Mouse (Mus musculus): ENCODE measurements at regions not wholly inside any gene's neighbourhood (a gene's known extent, or its start where the extent isn't known, plus 50 kb on each side); places are given as distances from the start of the nearest gene placed in this dataset.

DNA sequence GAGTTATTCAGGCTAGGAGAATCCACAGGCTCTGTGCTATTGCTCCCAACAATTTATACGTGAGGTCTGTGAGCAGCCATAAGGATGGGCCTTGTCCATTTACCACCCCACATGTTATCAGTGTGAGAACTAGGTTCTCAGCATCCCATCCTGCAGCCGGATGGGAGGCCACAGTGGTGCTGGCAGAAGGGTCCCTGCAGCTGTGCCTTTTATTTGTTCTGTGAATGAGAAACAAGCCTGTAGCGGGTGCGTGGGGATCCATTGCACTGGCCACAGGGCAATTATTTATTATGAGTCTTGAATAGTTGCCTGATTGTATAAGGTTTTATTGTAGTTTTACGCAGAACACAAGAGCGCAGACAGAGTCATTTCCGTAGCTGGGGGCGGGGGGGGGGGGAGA lies 476.5 kb upstream of the Zmiz1 start:
- Histone ChIP-seq H3K27me3 (replicated peaks; ENCODE audit: control insufficient read depth, insufficient read depth, low read length) (no peaks in the 10 kb centered on the region), H3K4me3 (replicated peaks; ENCODE audit: low read length) (no peak overlapping the region), H3K9me3 (ENCODE audit: control insufficient read depth, low read length) (no peaks in the 10 kb centered on the region), H3K4me2 (ENCODE audit: low read length) (no peak overlapping the region), H3K9ac (replicated peaks; ENCODE audit: low read depth, low read length) (no peak overlapping the region), H3K36me3 (ENCODE audit: control insufficient read depth, insufficient read depth) (no peaks in the 10 kb centered on the region), H3K4me1 (replicated peaks; ENCODE audit: control insufficient read depth, insufficient read depth, low read length) (no peaks in the 10 kb centered on the region; the same call in 1 of the 2 replicates), H3K27ac (ENCODE audit: low read length) (no peak overlapping the region)
- WGBS = 40% methylated on average over 8 of the region's 8 CpGs
- peak; percentile 45; the same call in 1 of the 2 replicates for ATAC-seq

DNA sequence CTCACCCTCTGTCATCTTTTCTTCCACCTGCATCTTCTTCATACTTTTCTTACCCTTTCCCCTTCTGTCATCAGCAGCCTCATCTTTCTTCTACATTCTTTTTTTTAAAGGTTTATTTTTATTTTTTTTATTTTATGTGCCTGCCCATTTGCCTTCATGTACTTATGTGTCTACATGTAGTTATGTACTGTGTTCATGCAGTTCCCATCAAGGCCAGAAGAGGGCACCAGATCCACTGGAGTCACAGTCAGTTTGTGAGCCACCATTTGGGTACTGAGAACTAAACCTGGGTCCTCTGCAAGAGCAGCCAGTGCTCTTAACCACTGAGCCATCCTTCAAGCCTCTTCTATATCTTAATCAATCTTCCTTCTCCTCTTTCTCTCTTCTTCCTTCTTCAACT lies 475.7 kb upstream of the Zmiz1 start:
- no peak for ATAC-seq
- Histone ChIP-seq H3K4me2 (ENCODE audit: low read length) (no peak overlapping the region), H3K27ac (ENCODE audit: low read length) (no peak overlapping the region), H3K27me3 (replicated peaks; ENCODE audit: control insufficient read depth, insufficient read depth, low read length) (no peaks in the 10 kb centered on the region), H3K4me1 (replicated peaks; ENCODE audit: control insufficient read depth, insufficient read depth, low read length) (no peaks in the 10 kb centered on the region; the same call in 1 of the 2 replicates), H3K36me3 (ENCODE audit: control insufficient read depth, insufficient read depth) (no peaks in the 10 kb centered on the region), H3K4me3 (replicated peaks; ENCODE audit: low read length) (no peak overlapping the region), H3K9ac (replicated peaks; ENCODE audit: low read depth, low read length) (no peak overlapping the region), H3K9me3 (ENCODE audit: control insufficient read depth, low read length) (no peaks in the 10 kb centered on the region)

DNA sequence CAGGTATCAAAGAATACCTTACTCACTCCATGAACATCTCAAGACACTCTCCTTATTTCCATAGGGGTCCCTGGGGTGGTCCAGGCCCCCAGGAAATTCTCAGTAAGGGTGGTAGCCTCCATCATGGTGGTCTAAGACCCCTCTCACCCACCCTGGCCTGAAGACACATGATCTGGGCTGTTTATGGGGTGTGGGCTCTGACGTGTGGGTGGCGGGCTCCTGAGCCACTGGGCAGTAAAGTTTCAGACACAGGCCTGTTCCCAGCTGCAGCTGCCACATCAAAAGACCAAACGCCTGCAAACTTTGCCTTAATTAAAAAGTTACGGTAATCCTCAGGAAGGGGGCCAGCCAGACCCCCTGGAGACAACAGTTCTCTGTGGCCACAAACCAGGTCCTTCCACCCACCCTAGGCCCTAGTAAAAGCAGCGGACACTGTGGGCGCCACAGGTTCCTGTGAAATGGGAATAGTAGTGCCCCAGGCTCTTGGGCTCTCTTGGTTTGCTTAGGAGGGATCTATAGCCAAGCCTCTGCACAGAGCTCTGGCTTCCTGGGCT lies 473.1 kb upstream of the Zmiz1 start:
- no peak overlapping the region for H3K9ac ChIP-seq (replicated peaks; ENCODE audit: low read depth, low read length)
- ATAC-seq = no peak
- no peak overlapping the region for H3K27ac ChIP-seq (ENCODE audit: low read length)
- no peaks in the 10 kb centered on the region for H3K9me3 ChIP-seq (ENCODE audit: control insufficient read depth, low read length)
- H3K27me3 ChIP-seq (replicated peaks; ENCODE audit: control insufficient read depth, insufficient read depth, low read length) = no peaks in the 10 kb centered on the region
- H3K36me3 ChIP-seq (ENCODE audit: control insufficient read depth, insufficient read depth) = no peaks in the 10 kb centered on the region
- H3K4me2 ChIP-seq (ENCODE audit: low read length) = no peak overlapping the region
- H3K4me3 ChIP-seq (replicated peaks; ENCODE audit: low read length) = no peak overlapping the region
- no peaks in the 10 kb centered on the region; the same call in 1 of the 2 replicates for H3K4me1 ChIP-seq (replicated peaks; ENCODE audit: control insufficient read depth, insufficient read depth, low read length)
- WGBS = 58% methylated on average over 6 of the region's 6 CpGs

GRCm38 (mm10) chr14:24986404-24986803 lies 472.6 kb upstream of the Zmiz1 start:
- Histone ChIP-seq H3K4me3 (replicated peaks; ENCODE audit: low read length) (no peak overlapping the region), H3K9ac (replicated peaks; ENCODE audit: low read depth, low read length) (no peak overlapping the region), H3K27me3 (replicated peaks; ENCODE audit: control insufficient read depth, insufficient read depth, low read length) (no peaks in the 10 kb centered on the region), H3K9me3 (ENCODE audit: control insufficient read depth, low read length) (no peaks in the 10 kb centered on the region), H3K27ac (ENCODE audit: low read length) (no peak overlapping the region), H3K4me1 (replicated peaks; ENCODE audit: control insufficient read depth, insufficient read depth, low read length) (no peaks in the 10 kb centered on the region; the same call in 1 of the 2 replicates), H3K36me3 (ENCODE audit: control insufficient read depth, insufficient read depth) (no peaks in the 10 kb centered on the region), H3K4me2 (ENCODE audit: low read length) (no peak overlapping the region)
- WGBS = 79% methylated on average over 4 of the region's 4 CpGs
- no peak for ATAC-seq

DNA sequence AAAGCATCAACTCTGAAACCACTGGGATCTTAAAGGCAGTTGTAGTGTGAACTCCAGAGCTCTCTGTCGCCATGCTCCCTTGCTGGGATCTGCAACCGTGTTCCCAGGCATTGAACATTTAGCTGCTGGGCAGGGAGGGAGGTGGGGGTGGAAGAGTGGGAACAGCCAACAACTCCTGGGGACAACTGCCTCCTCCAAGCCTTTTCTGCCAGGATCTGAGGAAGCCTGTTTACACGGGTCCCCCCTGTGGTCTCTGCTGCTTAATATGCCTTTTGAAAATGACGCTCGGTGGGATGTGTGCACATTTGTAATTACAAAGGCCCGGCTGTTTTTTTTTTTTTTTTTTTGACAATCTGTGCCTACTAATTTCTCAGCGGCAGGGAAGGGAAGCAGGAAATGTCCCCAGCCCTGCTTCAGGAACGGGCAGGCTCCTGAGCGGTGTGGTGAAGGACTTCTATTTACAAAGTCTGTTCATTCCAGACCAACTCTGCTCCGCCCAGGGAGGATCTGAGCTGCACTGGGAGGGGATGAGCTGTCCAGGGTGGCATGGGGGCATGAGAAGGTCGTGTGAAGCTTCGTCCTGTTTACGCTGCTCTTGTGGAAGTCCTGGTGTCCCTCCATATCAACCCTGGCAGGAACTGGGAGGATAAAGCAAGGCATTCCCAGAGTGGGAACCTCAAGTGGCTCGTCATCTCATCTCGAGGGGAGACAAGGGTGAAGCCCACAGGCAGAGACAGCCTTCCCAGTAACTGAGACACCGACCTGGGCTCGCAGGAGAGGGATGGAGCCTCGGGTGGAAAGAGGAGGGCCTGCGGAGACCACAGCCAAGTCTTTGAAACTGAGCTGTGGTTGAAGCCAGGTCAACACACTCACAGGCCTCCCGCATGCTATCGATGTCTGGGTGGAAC lies 465.0 kb upstream of the Zmiz1 start:
- Histone ChIP-seq H3K36me3 (ENCODE audit: control insufficient read depth, insufficient read depth) (no peaks in the 10 kb centered on the region), H3K9me3 (ENCODE audit: control insufficient read depth, low read length) (peaks cover 4% of the 10 kb centered on the region; the same call in 1 of the 2 replicates), H3K27ac (ENCODE audit: low read length) (peak overlapping the region; percentile 72), H3K9ac (replicated peaks; ENCODE audit: low read depth, low read length) (no peak overlapping the region), H3K27me3 (replicated peaks; ENCODE audit: control insufficient read depth, insufficient read depth, low read length) (no peaks in the 10 kb centered on the region), H3K4me2 (ENCODE audit: low read length) (0 out of 2 replicates have a peak overlapping the region, but pooled peaks have one; percentile 1), H3K4me1 (replicated peaks; ENCODE audit: control insufficient read depth, insufficient read depth, low read length) (peaks cover 38% of the 10 kb centered on the region), H3K4me3 (replicated peaks; ENCODE audit: low read length) (no peak overlapping the region)
- 30% methylated on average over 21 of the region's 21 CpGs for WGBS
- ATAC-seq = peak; percentile 71

DNA sequence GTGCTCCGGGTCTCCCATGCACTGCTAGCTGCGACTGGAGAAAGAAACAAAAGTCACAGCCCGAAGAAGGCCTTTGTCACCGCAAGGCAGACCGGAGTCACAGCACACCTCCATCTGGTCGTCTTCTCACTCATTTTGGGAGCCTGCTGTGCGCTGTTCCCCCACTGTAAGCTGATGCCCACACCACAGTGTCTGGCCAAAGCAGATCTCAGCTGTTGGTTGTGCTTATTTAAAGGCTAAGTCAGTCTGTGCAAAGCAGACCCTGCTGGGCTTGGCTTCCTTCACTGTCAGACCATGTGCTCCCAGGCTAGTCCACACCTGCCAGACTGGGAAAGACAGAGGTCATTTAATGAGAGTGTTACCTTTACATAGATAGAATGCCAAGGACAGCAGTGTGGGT lies 463.8 kb upstream of the Zmiz1 start:
- no peak overlapping the region for H3K4me2 ChIP-seq (ENCODE audit: low read length)
- no peak overlapping the region for H3K27ac ChIP-seq (ENCODE audit: low read length)
- 51% methylated on average over 7 of the region's 7 CpGs for WGBS
- no peaks in the 10 kb centered on the region for H3K36me3 ChIP-seq (ENCODE audit: control insufficient read depth, insufficient read depth)
- no peak overlapping the region for H3K4me3 ChIP-seq (replicated peaks; ENCODE audit: low read length)
- 0 out of 2 replicates have a peak, but pooled peaks have one; percentile 9 for ATAC-seq
- no peaks in the 10 kb centered on the region for H3K27me3 ChIP-seq (replicated peaks; ENCODE audit: control insufficient read depth, insufficient read depth, low read length)
- peaks cover 4% of the 10 kb centered on the region; the same call in 1 of the 2 replicates for H3K9me3 ChIP-seq (ENCODE audit: control insufficient read depth, low read length)
- no peak overlapping the region for H3K9ac ChIP-seq (replicated peaks; ENCODE audit: low read depth, low read length)
- peaks cover 38% of the 10 kb centered on the region for H3K4me1 ChIP-seq (replicated peaks; ENCODE audit: control insufficient read depth, insufficient read depth, low read length)

DNA sequence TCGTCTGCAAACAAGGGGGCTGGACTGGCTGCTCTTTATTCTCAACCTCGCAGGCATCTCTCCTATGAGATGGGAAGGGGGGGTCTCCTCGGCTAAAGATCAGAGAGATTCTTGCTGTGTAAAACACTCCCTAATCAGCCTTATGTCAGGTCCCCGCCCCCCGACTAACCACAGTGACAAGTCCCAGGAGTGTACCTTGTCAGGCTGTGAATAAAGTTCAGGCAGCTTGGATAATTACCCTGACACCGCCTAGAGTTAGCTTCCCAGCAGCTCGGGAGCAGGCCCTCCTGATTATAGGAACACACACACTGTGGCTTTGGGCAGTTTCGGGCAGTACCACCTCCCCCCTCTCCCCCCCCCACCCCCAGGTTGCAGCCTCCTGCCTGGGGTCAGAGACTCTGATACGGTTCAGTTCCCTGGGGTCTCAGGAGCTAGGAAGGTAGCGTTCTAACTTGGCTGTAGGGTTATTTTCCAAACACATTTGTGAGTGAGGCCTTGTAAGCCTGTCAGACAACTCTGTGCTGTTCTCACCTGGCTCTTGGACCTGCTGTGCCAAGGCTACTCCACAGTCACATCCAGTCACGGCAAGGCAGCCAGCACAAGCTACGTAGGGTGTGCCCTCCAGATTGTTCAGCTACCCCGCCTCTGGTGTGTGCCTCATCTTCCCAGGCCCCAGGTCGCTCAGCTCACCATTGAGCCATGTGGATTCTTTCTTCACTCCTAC lies 461.0 kb upstream of the Zmiz1 start:
- WGBS = 27% methylated on average over 14 of the region's 14 CpGs
- ATAC-seq = peak; percentile 51
- Histone ChIP-seq H3K4me2 (ENCODE audit: low read length) (no peak overlapping the region), H3K4me1 (replicated peaks; ENCODE audit: control insufficient read depth, insufficient read depth, low read length) (peaks cover 36% of the 10 kb centered on the region), H3K36me3 (ENCODE audit: control insufficient read depth, insufficient read depth) (no peaks in the 10 kb centered on the region), H3K4me3 (replicated peaks; ENCODE audit: low read length) (no peak overlapping the region), H3K27ac (ENCODE audit: low read length) (0 out of 2 replicates have a peak overlapping the region, but pooled peaks have one; percentile 26), H3K9ac (replicated peaks; ENCODE audit: low read depth, low read length) (no peak overlapping the region), H3K9me3 (ENCODE audit: control insufficient read depth, low read length) (no peaks in the 10 kb centered on the region), H3K27me3 (replicated peaks; ENCODE audit: control insufficient read depth, insufficient read depth, low read length) (no peaks in the 10 kb centered on the region)

GRCm38 (mm10) chr14:24999008-24999572 lies 459.9 kb upstream of the Zmiz1 start:
- H3K27me3 ChIP-seq (replicated peaks; ENCODE audit: control insufficient read depth, insufficient read depth, low read length) = no peaks in the 10 kb centered on the region
- 82% methylated on average over 3 of the region's 3 CpGs for WGBS
- no peak overlapping the region for H3K27ac ChIP-seq (ENCODE audit: low read length)
- H3K9me3 ChIP-seq (ENCODE audit: control insufficient read depth, low read length) = no peaks in the 10 kb centered on the region
- H3K4me3 ChIP-seq (replicated peaks; ENCODE audit: low read length) = no peak overlapping the region
- peaks cover 25% of the 10 kb centered on the region for H3K4me1 ChIP-seq (replicated peaks; ENCODE audit: control insufficient read depth, insufficient read depth, low read length)
- H3K9ac ChIP-seq (replicated peaks; ENCODE audit: low read depth, low read length) = no peak overlapping the region
- H3K4me2 ChIP-seq (ENCODE audit: low read length) = no peak overlapping the region
- no peak for ATAC-seq
- no peaks in the 10 kb centered on the region for H3K36me3 ChIP-seq (ENCODE audit: control insufficient read depth, insufficient read depth)

Data from forebrain, embryonic 16.5 days (tissue).